Mouse (Mus musculus) embryonic facial prominence, embryonic 13.5 days (tissue): Measurements from ENCODE around the gene Fgd1. TPM values are rescaled to one million over a fixed set of nuclear protein-coding genes. Genes with fewer than 3 reads are reported as not detected.

ENCODE experiments used
- ATAC-seq: fragments of 200-750 bp; cut with Nextera tagmentation; 2 replicates; pipeline ENCODE4 v1.8.0; 2017; ENCODE audit warnings: low read depth; ENCODE audit not compliant: insufficient number of reproducible peaks, insufficient read depth, low FRiP score, low TSS enrichment
- H3K27ac ChIP-seq: fragments of 300-500 bp; sonication (generic); 2 replicates; pipeline ENCODE4 v1.5.1; 2015; ENCODE audit warnings: moderate library complexity, mild to moderate bottlenecking, inconsistent platforms
- H3K27me3 ChIP-seq: fragments of 300-500 bp; sonication (generic); 2 replicates; pipeline ENCODE4 v1.6.1; 2015; ENCODE audit warnings: mild to moderate bottlenecking, inconsistent platforms
- H3K36me3 ChIP-seq: fragments of 300-500 bp; sonication (generic); 2 replicates; pipeline ENCODE4 v1.6.1; 2015; ENCODE audit warnings: mild to moderate bottlenecking, inconsistent platforms
- H3K4me1 ChIP-seq: fragments of 300-500 bp; sonication (generic); 2 replicates; pipeline ENCODE4 v1.6.1; 2015; ENCODE audit warnings: inconsistent platforms
- H3K4me2 ChIP-seq: fragments of 300-500 bp; sonication (generic); 2 replicates; pipeline ENCODE4 v1.6.1; 2015; ENCODE audit warnings: moderate library complexity, mild to moderate bottlenecking, inconsistent platforms
- H3K4me3 ChIP-seq: fragments of 300-500 bp; sonication (generic); 2 replicates; pipeline ENCODE4 v1.5.1; 2015; ENCODE audit warnings: mild to moderate bottlenecking, inconsistent platforms
- H3K9ac ChIP-seq: fragments of 300-500 bp; sonication (generic); 2 replicates; pipeline ENCODE4 v1.6.1; 2015; ENCODE audit warnings: mild to moderate bottlenecking, inconsistent platforms
- H3K9me3 ChIP-seq: fragments of 300-500 bp; sonication (generic); 2 replicates; pipeline ENCODE4 v1.6.1; 2016; ENCODE audit warnings: inconsistent platforms
- WGBS: fragments of 180-500 bp; shearing (Covaris S2); methylation state at CpG from one replicate; pipeline ENCODE4 v1.1.7; 2015; ENCODE audit warnings: mixed read lengths; 5-methylcytosine and 5-hydroxymethylcytosine counted together
- polyA plus RNA-seq: library from polyadenylated mRNA; unstranded; fragments of >200 nt; fragmentation: Nextera tagmentation; extraction: Ambion mirVana; gene quantifications from 2 replicates; pipeline ENCODE4 v1.2.1, GENCODE M21; 2015

Gene Fgd1
- polyA plus RNA-seq: 14.9 and 15.9 TPM in 2 replicates

DNA sequence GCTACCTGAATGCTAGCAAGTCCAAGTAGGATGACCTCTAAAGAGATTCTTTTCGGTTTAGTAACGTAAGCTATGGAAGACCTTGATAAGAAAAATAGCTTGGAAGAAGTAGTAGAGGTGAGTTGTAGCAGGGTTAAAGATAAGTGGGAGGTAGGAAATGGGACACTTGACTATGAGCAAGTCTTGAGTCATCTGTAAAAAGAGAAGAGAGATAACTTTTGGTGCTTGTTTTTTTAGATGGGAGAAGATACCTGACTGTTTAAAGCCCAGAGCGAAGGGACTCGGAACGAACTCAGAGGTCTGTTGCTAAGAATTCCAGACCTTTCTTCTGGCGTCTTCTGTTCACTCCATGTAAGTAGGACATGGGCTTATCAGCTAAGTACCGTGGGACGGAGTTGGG is at the start of gene Fgd1:
TSS of gene Fgd1 (plus strand) at position 301 of the 400 bp plus-strand sequence.
- peak within 1 kb of the TSS; percentile 89 for H3K9ac ChIP-seq
- H3K27me3 ChIP-seq: no peaks in the 10 kb centered on the region
- peak within 1 kb of the TSS; percentile 68 for H3K4me2 ChIP-seq
- H3K4me1 ChIP-seq: peaks cover 19% of the 10 kb centered on the region; the same call in 1 of the 2 replicates
- 92% methylated on average over 8 of the region's 8 CpGs for WGBS
- no peak for ATAC-seq
- H3K9me3 ChIP-seq: no peaks in the 10 kb centered on the region
- no peaks in the 10 kb centered on the region for H3K36me3 ChIP-seq
- H3K4me3 ChIP-seq: peak within 1 kb of the TSS; percentile 65
- H3K27ac ChIP-seq: peak within 1 kb of the TSS; percentile 90

DNA sequence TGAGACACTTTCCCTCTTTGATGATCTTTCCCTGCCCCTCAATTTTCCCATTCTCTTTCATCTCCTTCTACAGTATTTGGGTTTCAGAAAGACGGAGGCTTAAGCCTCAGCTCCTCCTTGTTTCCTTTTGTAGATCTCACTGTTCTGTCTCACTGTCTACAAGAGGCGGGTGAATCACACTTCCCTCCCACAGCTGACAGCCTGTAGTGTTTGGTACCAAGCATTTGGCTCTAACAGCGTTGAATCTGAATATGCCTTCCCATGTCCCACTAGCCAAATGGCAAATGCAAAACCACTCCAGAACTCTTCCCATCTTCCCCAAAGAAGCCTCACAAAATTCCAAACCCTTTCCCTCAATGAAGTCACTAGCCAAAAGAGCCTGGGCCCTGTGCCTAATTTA is 49.2 kb upstream of the Fgd1 start:
- Histone ChIP-seq H3K9me3 (no peaks in the 10 kb centered on the region), H3K27me3 (peaks cover 4% of the 10 kb centered on the region; the same call in 1 of the 2 replicates), H3K9ac (no peak overlapping the region), H3K4me1 (no peaks in the 10 kb centered on the region), H3K27ac (no peak overlapping the region), H3K36me3 (peaks cover 51% of the 10 kb centered on the region), H3K4me3 (no peak overlapping the region), H3K4me2 (no peak overlapping the region)
- ATAC-seq: no peak
- 77% methylated on average over 3 of the region's 3 CpGs for WGBS

DNA sequence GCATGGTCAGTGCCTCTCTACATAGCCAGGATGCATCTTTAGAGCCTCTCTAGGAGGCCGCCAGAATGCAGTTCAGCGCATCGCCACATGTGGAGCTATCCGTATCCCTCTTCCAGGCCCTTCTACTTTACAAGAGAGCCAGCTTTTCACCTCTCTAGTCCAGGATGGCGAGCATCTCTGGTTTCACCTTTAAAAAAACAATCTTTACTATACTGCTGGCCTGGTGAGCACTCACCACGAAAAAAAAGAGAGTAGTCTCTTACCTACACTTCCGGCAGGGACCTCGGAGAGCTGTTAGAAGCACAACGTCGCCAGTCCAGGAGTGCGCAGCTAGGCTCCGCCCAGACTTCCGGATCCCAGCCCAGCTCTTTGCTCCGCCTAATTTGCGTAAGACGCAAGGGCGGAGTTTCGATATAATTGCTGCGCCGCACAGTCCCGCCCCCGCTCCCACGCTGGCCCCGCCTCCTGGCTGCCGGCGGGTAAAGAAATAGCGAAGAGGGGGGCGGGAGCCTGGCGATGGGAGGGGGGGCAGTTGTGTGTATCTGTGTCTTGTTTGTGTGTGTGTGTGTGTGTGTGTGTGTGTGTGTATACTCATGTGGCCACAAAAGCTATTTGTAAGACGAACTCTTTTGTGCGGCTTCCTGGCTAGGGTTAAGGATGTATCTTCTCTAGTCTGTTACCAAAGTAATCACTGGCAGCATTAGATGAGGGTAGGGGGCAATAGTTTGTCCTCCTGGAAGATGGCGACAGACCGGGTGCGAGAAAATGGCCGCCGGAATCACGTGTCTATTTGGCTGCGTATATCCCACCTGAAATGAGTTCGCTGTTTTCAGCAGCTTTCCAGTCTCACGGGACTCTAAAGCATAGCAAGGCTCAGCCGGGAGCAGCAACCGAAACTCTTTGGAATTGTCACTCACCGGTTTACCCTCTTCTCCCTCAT is 28.7 kb upstream of the Fgd1 start, which contains the start of gene Gnl3l:
TSS of gene Gnl3l (minus strand) at position 385 of the 940 bp plus-strand sequence.
- H3K9me3 ChIP-seq: no peaks in the 10 kb centered on the region
- H3K27ac ChIP-seq: peak within 1 kb of the TSS; percentile 78
- peak within 1 kb of the TSS; percentile 61 for H3K4me2 ChIP-seq
- no peaks in the 10 kb centered on the region; the same call in 1 of the 2 replicates for H3K27me3 ChIP-seq
- peak within 1 kb of the TSS; percentile 48 for H3K4me3 ChIP-seq
- ATAC-seq: peak; percentile 97
- H3K4me1 ChIP-seq: 0 out of 2 replicates have a peak, but pooled peaks cover 4% of the 10 kb centered on the region
- H3K36me3 ChIP-seq: 0 out of 2 replicates have a peak, but pooled peaks cover 11% of the 10 kb centered on the region
- 28% methylated on average over 43 of the region's 43 CpGs for WGBS
- peak within 1 kb of the TSS; percentile 63 for H3K9ac ChIP-seq

DNA sequence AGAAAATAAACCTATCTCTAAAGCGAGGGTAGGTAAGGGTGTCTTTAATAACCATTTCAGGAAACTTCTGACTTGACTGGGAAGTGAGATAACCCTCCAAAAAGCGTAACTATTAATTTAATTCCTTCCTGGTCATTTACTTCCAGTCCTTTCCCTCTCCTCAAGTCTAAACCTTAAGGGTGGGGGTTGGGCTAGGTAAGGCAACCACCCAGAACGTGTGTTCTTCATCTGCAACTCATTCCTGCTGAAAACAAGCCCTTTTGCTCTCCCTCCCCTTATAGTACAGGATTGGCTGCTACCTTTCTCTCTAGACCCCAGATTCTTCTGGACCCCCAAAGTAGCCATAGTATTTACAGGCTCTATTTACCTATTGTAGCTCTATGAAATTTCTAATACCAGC is 28.1 kb upstream of the Fgd1 start:
- Histone ChIP-seq H3K4me2 (peak overlapping the region; percentile 61), H3K27ac (peak overlapping the region; percentile 78), H3K9ac (peak overlapping the region; percentile 61), H3K4me3 (peak overlapping the region; percentile 48), H3K36me3 (0 out of 2 replicates have a peak, but pooled peaks cover 11% of the 10 kb centered on the region), H3K9me3 (no peaks in the 10 kb centered on the region), H3K27me3 (no peaks in the 10 kb centered on the region; the same call in 1 of the 2 replicates), H3K4me1 (0 out of 2 replicates have a peak, but pooled peaks cover 4% of the 10 kb centered on the region)
- WGBS: 10% methylated on average over 3 of the region's 3 CpGs
- no peak for ATAC-seq

DNA sequence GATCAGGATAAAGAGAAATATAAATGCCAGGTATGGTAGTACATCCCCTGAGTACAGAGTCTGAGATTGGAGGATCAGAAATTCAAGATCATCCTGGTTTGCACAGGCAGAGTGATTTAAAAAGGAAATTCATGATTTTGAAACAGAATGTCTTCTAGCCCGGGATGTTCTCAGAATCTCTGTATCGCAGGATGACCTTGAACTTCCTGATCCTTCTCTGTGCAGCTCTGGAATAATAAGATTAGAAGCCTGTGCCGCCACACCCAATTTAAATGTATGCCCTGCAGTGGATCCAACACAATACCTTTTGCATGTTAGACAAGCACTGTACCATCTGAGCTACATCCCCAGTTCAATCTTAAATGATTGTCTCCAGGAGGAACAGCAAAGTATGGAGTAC is 27.2 kb upstream of the Fgd1 start:
- H3K9ac ChIP-seq: no peak overlapping the region
- no peaks in the 10 kb centered on the region for H3K9me3 ChIP-seq
- H3K4me3 ChIP-seq: peak overlapping the region; percentile 48; the same call in 1 of the 2 replicates
- no peaks in the 10 kb centered on the region; the same call in 1 of the 2 replicates for H3K27me3 ChIP-seq
- WGBS: 75% methylated on average over 3 of the region's 3 CpGs
- ATAC-seq: no peak
- 0 out of 2 replicates have a peak, but pooled peaks cover 6% of the 10 kb centered on the region for H3K36me3 ChIP-seq
- peak overlapping the region; percentile 61 for H3K4me2 ChIP-seq
- H3K27ac ChIP-seq: no peak overlapping the region
- 0 out of 2 replicates have a peak, but pooled peaks cover 4% of the 10 kb centered on the region for H3K4me1 ChIP-seq

DNA sequence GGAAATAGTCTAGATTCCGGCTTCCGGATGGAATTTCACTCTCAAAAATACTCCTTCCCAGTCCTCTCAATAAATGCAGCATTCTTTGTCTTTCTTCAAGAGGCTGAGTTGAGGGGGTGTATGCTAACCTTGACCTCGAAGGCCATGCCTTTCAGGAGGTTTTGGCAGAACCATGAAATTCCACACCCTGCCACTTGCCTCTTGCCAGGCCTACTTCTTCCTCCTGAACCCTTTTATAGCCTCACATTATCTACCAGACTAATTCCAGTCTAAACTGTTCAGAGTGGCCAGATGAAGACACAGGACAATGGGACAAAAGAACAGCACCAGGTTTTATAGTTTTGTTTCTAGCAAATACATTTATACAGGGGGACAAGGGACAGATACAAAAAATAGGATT is 14.6 kb upstream of the Fgd1 start:
- Histone ChIP-seq H3K36me3 (no peaks in the 10 kb centered on the region), H3K4me1 (no peaks in the 10 kb centered on the region), H3K9me3 (no peaks in the 10 kb centered on the region), H3K4me3 (no peak overlapping the region), H3K4me2 (no peak overlapping the region), H3K27ac (no peak overlapping the region), H3K27me3 (peaks cover 11% of the 10 kb centered on the region; the same call in 1 of the 2 replicates), H3K9ac (no peak overlapping the region)
- 52% methylated on average over 3 of the region's 3 CpGs for WGBS
- ATAC-seq: no peak

DNA sequence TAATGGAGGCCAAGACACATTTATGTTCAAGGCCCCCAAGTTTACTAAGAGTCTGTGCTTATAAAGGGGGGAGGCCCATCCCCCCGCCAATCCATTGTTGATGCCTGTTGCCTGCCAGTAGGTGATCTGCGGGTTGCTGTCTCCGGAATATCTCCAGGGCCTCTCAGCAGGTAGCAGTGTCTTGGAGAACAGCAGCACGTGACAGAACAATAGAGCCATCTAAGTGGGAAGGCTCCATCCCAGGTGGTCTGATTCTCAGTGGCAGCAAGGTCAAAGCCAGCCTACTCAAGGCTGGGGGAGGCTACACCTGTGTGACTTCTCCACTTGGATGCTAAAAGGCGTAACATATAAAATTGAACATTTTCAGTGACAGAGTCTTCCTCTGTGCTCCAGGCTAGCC is 4.7 kb upstream of the Fgd1 start:
- 46% methylated on average over 5 of the region's 5 CpGs for whole genome bisulfite sequencing
- no peaks in the 10 kb centered on the region for H3K4me1 ChIP-seq
- no peak overlapping the region for H3K4me3 ChIP-seq
- H3K9me3 ChIP-seq: no peaks in the 10 kb centered on the region
- H3K4me2 ChIP-seq: no peak overlapping the region
- no peak overlapping the region for H3K27ac ChIP-seq
- no peak overlapping the region for H3K9ac ChIP-seq
- no peak for ATAC-seq
- no peaks in the 10 kb centered on the region for H3K36me3 ChIP-seq
- no peaks in the 10 kb centered on the region for H3K27me3 ChIP-seq

DNA sequence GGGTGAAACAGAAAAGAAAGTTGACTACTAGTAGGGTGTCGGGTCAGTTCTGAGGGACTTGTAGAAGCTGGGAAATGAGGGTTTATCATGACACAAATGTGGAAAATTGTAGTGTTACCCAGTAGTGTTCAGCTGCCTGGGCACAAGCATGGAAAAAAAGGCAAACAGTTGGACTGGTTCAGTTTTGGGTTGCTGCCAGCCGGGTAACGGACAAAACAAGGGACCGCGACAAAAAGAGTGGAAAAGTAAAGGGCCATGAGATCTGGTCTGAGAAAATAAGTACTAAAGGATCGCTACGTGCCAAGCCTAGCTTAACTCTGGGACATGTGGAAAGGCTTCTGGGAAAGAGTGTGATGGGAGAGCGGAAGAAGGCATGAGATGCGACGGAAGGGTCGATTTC is 371 bp downstream of the Fgd1 start:
- 46% methylated on average over 11 of the region's 11 CpGs for WGBS
- Histone ChIP-seq H3K27ac (peak overlapping the region; percentile 90), H3K4me3 (peak overlapping the region; percentile 65), H3K36me3 (no peaks in the 10 kb centered on the region), H3K9ac (no peak overlapping the region), H3K27me3 (no peaks in the 10 kb centered on the region), H3K4me1 (peaks cover 19% of the 10 kb centered on the region; the same call in 1 of the 2 replicates), H3K9me3 (no peaks in the 10 kb centered on the region), H3K4me2 (peak overlapping the region; percentile 68)
- no peak for ATAC-seq

DNA sequence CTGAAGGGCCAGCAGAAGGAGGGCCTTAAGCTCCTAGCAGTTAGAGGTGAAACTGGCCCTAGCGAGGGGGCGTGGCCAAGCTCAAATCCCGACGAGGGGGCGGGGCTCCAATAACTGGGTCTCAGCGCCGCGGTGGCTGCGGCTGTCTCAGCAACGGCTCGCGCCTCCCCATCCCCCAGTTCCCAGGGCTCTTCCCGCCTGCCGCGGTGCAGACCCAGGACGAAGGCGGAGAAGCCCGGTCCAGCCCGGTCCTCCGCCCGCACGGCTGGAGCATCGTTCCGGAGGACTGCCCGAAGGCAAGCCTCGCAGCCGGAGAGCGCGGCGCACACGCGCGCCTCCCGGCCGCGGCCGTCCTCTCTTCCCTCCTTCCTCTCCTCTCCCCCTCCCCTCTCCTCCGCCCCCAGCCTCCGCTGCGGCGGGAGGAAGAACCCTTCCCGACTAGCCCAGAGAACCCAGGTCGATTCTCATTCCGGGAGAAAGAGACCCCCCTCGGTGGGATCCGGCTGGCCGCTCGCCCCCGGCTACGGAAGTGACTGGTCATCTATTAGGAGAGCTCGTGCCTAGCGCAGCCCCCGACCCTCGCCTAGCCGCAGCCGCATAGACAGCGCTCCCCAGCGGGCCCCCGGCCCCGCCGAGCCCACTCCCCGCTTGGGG is 954 bp downstream of the Fgd1 start:
- Histone ChIP-seq H3K4me2 (peak overlapping the region; percentile 68), H3K9ac (peak overlapping the region; percentile 89), H3K9me3 (no peaks in the 10 kb centered on the region), H3K4me1 (peaks cover 19% of the 10 kb centered on the region; the same call in 1 of the 2 replicates), H3K27me3 (no peaks in the 10 kb centered on the region), H3K4me3 (peak overlapping the region; percentile 65), H3K36me3 (no peaks in the 10 kb centered on the region), H3K27ac (peak overlapping the region; percentile 90)
- WGBS: 27% methylated on average over 50 of the region's 62 CpGs
- peak; percentile 77 for ATAC-seq

DNA sequence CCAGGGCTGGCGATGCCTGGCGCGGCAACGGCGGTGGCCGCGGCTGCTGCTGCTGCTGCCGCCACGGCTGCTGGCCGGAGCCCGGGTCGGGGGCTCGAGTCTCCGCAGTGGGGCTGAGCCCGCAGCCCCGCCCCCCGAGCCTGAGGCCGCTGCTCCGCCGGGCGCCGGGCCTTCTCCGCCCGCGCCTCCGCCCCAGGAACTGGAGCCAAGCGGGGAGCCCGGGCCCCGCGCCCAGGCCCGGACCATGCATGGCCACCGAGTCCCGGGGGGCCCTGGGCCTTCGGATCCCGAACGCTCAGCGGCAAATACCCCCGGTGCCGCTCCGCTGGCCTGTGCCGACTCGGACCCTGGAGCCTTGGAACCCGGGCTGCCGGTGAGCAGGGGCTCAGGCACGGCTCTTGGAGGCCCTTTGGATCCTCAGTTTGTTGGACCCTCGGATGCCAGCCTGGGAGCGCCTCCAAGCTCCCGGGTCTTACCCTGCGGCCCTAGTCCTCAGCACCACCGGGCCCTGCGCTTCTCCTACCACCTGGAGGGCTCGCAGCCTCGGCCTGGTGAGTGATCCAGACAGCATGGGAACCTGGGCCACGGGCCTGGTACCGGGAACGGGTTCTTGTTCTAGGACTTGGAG is 1.6 kb downstream of the Fgd1 start:
- Histone ChIP-seq H3K36me3 (no peaks in the 10 kb centered on the region), H3K4me2 (peak overlapping the region; percentile 68), H3K27me3 (no peaks in the 10 kb centered on the region), H3K4me3 (peak overlapping the region; percentile 65), H3K9me3 (no peaks in the 10 kb centered on the region), H3K27ac (peak overlapping the region; percentile 90), H3K4me1 (peaks cover 19% of the 10 kb centered on the region; the same call in 1 of the 2 replicates), H3K9ac (peak overlapping the region; percentile 89)
- 28% methylated on average over 30 of the region's 56 CpGs for WGBS
- ATAC-seq: peak; percentile 53
